Mouse (Mus musculus): ENCODE data around the gene Cttnbp2nl. TPM values are rescaled to one million over a fixed set of nuclear protein-coding genes. Genes with fewer than 3 reads are reported as not detected.

The Cttnbp2nl gene
- polyA plus RNA-seq, 1 experiment from 2014 or later, result 60.9 TPM

DNA sequence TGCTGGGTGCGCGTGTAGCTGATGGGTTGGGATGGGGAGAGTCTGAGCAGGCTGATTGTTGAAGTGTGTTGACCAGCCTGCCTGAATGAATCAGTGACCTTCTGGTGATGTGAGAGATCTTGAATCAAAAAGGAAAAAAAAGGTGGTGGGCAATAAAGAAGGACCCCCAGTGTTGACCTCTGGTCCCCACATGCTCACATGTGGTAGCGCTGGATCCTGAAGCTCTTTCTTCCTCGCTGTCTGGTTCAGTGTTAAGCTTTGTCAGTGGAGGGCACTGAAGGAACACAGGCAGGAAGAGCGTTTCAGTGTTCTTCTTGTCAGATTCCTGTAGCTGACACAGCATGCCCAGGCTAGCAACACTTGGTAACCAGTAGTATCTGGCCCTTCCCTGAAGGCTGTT is 22.9 kb upstream of the Cttnbp2nl start:
- Histone ChIP-seq H3K4me1 (0 out of 2 replicates have a peak, but pooled peaks cover 2% of the 10 kb centered on the region), H3K27me3 (replicated peaks) (no peaks in the 10 kb centered on the region), H3K9me3 (no peaks in the 10 kb centered on the region), H3K27ac (no peak overlapping the region), H3K4me3 (no peak overlapping the region), H3K9ac (no peak overlapping the region), H3K4me2 (no peak overlapping the region), H3K36me3 (replicated peaks) (no peaks in the 10 kb centered on the region)
- 94% methylated on average over 5 of the region's 5 CpGs for WGBS
- ATAC-seq (replicated peaks), result no peak

DNA sequence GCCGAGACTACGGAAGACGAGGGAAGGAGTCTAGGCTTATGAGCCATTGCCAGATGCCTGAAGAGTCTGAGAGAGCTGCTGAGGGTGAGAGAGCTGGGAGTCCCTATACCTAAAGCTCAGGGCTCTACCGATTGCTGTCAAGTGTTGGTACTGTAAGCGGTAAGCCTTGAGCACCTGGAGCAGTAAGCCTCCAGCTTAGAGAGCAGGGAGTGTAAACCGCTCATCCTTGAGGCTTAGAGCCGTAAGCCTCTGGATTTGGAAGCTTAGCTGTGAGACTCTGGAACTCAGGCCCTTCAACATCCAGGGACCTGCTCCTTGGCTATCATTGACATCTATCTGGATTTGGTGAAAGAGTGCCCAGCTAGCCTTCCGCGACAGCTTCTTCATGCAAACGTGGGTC is 19.6 kb upstream of the Cttnbp2nl start:
- H3K4me3 ChIP-seq, result no peak overlapping the region
- H3K9ac ChIP-seq, result no peak overlapping the region
- no peak overlapping the region for H3K27ac ChIP-seq
- H3K4me1 ChIP-seq, result no peaks in the 10 kb centered on the region
- H3K36me3 ChIP-seq (replicated peaks), result no peaks in the 10 kb centered on the region
- WGBS, result 90% methylated on average over 10 of the region's 10 CpGs
- H3K9me3 ChIP-seq, result no peaks in the 10 kb centered on the region
- H3K4me2 ChIP-seq, result no peak overlapping the region
- H3K27me3 ChIP-seq (replicated peaks), result no peaks in the 10 kb centered on the region
- no peak for ATAC-seq (replicated peaks)

- no peak overlapping the region for H3K9ac ChIP-seq
- H3K9me3 ChIP-seq, result no peaks in the 10 kb centered on the region
- H3K4me1 ChIP-seq, result no peaks in the 10 kb centered on the region
- no peak for ATAC-seq (replicated peaks)
- H3K27ac ChIP-seq, result no peak overlapping the region
- no peak overlapping the region for H3K4me3 ChIP-seq
- no peak overlapping the region for H3K4me2 ChIP-seq
- H3K27me3 ChIP-seq (replicated peaks), result no peaks in the 10 kb centered on the region
- no peaks in the 10 kb centered on the region for H3K36me3 ChIP-seq (replicated peaks)
- WGBS, result 94% methylated on average over 5 of the region's 5 CpGs
Observed at GRCm38 (mm10) chr3:105071251-105071650, 18.3 kb upstream of the Cttnbp2nl start.

- no peak overlapping the region for H3K9ac ChIP-seq
- H3K27ac ChIP-seq, result no peak overlapping the region
- H3K4me2 ChIP-seq, result no peak overlapping the region
- H3K27me3 ChIP-seq (replicated peaks), result no peaks in the 10 kb centered on the region
- WGBS, result 81% methylated on average over 8 of the region's 8 CpGs
- H3K9me3 ChIP-seq, result no peaks in the 10 kb centered on the region
- H3K4me3 ChIP-seq, result no peak overlapping the region
- no peaks in the 10 kb centered on the region for H3K4me1 ChIP-seq
- no peaks in the 10 kb centered on the region for H3K36me3 ChIP-seq (replicated peaks)
- no peak for ATAC-seq (replicated peaks)
Observed at GRCm38 (mm10) chr3:105070553-105070952, 17.6 kb upstream of the Cttnbp2nl start.

GRCm38 (mm10) chr3:105066544-105066943 is 13.6 kb upstream of the Cttnbp2nl start, which contains the start of gene 4930564D02Rik:
4930564D02Rik (plus strand) TSS chr3:105066844.
- Histone ChIP-seq H3K9ac (no peak within 1 kb of the TSS), H3K27me3 (replicated peaks) (no peaks in the 10 kb centered on the region), H3K36me3 (replicated peaks) (no peaks in the 10 kb centered on the region), H3K27ac (no peak within 1 kb of the TSS), H3K4me3 (no peak within 1 kb of the TSS), H3K4me2 (no peak within 1 kb of the TSS), H3K4me1 (no peaks in the 10 kb centered on the region), H3K9me3 (no peaks in the 10 kb centered on the region)
- no peak for ATAC-seq (replicated peaks)
- WGBS, result 86% methylated on average over 10 of the region's 10 CpGs

- Histone ChIP-seq H3K4me2 (no peak overlapping the region), H3K4me1 (peaks cover 7% of the 10 kb centered on the region; the same call in 1 of the 2 replicates)
- ATAC-seq (replicated peaks), result no peak
Observed at GRCm38 (mm10) chr3:105062676-105063075, 9.7 kb upstream of the Cttnbp2nl start.

GRCm38 (mm10) chr3:105061991-105062390 is 9.0 kb upstream of the Cttnbp2nl start:
- H3K9me3 ChIP-seq, result no peaks in the 10 kb centered on the region
- peaks cover 7% of the 10 kb centered on the region; the same call in 1 of the 2 replicates for H3K4me1 ChIP-seq
- no peak overlapping the region for H3K4me2 ChIP-seq
- H3K27ac ChIP-seq, result no peak overlapping the region
- no peak for ATAC-seq (replicated peaks)
- H3K4me3 ChIP-seq, result no peak overlapping the region
- peaks cover 10% of the 10 kb centered on the region; the same call in 1 of the 2 replicates for H3K27me3 ChIP-seq (replicated peaks)
- no peak overlapping the region for H3K9ac ChIP-seq
- H3K36me3 ChIP-seq (replicated peaks), result no peaks in the 10 kb centered on the region
- WGBS, result 53% methylated on average over 1 of the region's 1 CpGs

More at GRCm38 (mm10) chr3:105062676-105063075, 9.7 kb upstream of the Cttnbp2nl start:
- no peaks in the 10 kb centered on the region for H3K9me3 ChIP-seq
- no peaks in the 10 kb centered on the region for H3K36me3 ChIP-seq (replicated peaks)
- H3K4me3 ChIP-seq, result no peak overlapping the region
- H3K27me3 ChIP-seq (replicated peaks), result peaks cover 10% of the 10 kb centered on the region; the same call in 1 of the 2 replicates
- WGBS, result 86% methylated on average over 9 of the region's 9 CpGs
- no peak overlapping the region for H3K27ac ChIP-seq
- no peak overlapping the region for H3K9ac ChIP-seq

GRCm38 (mm10) chr3:105061496-105061895 is 8.6 kb upstream of the Cttnbp2nl start:
- Histone ChIP-seq H3K4me1 (peaks cover 7% of the 10 kb centered on the region; the same call in 1 of the 2 replicates), H3K4me3 (no peak overlapping the region), H3K9ac (no peak overlapping the region), H3K9me3 (no peaks in the 10 kb centered on the region), H3K27ac (no peak overlapping the region), H3K36me3 (replicated peaks) (no peaks in the 10 kb centered on the region), H3K27me3 (replicated peaks) (peaks cover 10% of the 10 kb centered on the region; the same call in 1 of the 2 replicates), H3K4me2 (no peak overlapping the region)
- WGBS, result 87% methylated on average over 3 of the region's 3 CpGs
- ATAC-seq (replicated peaks), result no peak

DNA sequence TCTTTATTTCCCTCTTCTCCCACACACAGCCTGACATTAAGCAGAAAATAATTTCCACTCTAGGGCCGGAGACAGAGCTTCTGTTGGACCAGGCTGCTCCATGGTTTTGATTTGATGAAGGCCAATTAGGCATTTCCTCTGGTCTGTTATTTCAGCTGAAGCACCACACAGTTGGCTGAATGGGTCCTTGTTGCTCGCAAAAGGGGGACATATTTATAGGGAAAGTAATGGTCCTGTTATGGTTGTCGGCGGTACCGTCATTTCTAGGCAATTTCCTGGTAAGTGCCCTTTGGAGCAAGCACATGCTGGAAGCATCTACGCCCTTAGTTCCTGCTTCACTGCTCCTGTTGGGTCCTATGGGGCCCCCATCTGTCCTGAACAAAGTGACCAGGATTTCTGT is 8.0 kb upstream of the Cttnbp2nl start:
- Histone ChIP-seq H3K27me3 (replicated peaks) (peaks cover 10% of the 10 kb centered on the region; the same call in 1 of the 2 replicates), H3K4me2 (no peak overlapping the region), H3K4me3 (no peak overlapping the region), H3K9ac (no peak overlapping the region), H3K9me3 (no peaks in the 10 kb centered on the region), H3K4me1 (peaks cover 7% of the 10 kb centered on the region; the same call in 1 of the 2 replicates), H3K36me3 (replicated peaks) (no peaks in the 10 kb centered on the region), H3K27ac (no peak overlapping the region)
- no peak for ATAC-seq (replicated peaks)
- 81% methylated on average over 6 of the region's 6 CpGs for WGBS

DNA sequence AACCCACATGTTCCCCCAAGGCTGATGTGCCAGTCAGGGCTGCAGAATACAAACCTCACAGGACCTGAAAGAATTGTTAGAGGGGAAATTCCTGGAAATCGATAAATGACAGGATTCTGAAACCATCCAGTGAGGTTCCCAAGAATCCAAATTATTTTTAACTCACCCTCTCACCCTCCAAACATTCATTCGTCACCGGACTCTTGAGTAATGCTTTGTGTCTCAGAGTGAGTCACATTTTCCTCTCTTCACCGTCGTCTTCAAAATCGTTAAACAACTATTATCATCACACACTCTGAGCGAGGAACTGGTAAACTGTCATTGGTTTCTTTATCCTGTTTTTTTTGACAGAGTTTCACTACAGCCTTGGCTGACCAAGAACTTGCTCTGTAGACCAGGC is 7.0 kb upstream of the Cttnbp2nl start:
- Histone ChIP-seq H3K36me3 (replicated peaks) (no peaks in the 10 kb centered on the region), H3K4me1 (peaks cover 7% of the 10 kb centered on the region; the same call in 1 of the 2 replicates), H3K4me2 (no peak overlapping the region), H3K27me3 (replicated peaks) (peaks cover 10% of the 10 kb centered on the region; the same call in 1 of the 2 replicates), H3K9ac (no peak overlapping the region), H3K4me3 (no peak overlapping the region), H3K27ac (no peak overlapping the region), H3K9me3 (no peaks in the 10 kb centered on the region)
- ATAC-seq (replicated peaks), result no peak
- whole genome bisulfite sequencing, result 84% methylated on average over 7 of the region's 7 CpGs

DNA sequence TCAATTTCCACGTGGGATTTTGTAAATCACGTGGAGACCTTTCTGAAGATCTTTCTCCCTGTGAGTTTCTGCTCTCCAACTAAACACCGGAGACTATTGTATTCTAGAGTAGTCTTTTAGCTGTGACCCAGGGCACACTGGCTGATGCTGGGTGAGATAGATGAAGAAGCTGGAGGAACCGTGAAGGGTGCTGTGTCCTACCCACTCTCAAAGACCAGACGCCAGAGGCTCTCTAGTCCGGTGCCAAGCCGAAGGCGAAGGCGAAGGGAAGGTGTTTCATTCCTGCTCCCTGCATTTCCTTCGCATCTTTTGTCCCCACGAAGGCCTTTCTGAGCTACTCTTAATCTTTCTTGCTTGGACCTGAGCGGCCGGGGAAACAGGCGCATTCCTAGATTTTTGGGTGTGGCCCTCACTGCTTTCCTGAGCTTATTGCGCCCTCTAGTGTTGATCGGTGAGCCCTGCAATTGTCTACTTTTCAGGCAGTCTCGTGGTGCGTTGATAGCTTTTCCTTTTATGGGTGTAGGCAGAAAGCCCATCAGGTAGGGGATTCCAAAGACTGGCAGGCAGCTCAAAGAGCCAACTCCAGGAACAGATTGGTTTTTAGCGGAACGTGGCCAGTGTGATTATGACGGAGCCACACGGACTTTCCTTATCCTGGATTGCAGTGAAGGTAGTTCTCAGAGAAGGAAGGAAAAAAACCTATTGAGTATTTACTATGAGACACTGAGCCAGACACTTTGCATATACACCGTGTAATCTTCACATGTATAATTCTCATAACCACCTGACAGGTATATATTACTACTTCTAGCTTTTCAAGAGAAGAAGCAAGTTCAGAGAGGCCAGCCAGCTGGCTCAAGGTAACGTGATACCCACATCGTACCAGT is 5.9 kb upstream of the Cttnbp2nl start:
- peak; percentile 76 for ATAC-seq (replicated peaks)
- Histone ChIP-seq H3K4me1 (peaks cover 7% of the 10 kb centered on the region; the same call in 1 of the 2 replicates), H3K27me3 (replicated peaks) (peaks cover 10% of the 10 kb centered on the region; the same call in 1 of the 2 replicates), H3K36me3 (replicated peaks) (no peaks in the 10 kb centered on the region), H3K9me3 (no peaks in the 10 kb centered on the region), H3K27ac (no peak overlapping the region), H3K4me3 (peak overlapping the region; percentile 34), H3K9ac (peak overlapping the region; percentile 23; the same call in 1 of the 2 replicates), H3K4me2 (peak overlapping the region; percentile 72)
- 15% methylated on average over 25 of the region's 25 CpGs for WGBS

DNA sequence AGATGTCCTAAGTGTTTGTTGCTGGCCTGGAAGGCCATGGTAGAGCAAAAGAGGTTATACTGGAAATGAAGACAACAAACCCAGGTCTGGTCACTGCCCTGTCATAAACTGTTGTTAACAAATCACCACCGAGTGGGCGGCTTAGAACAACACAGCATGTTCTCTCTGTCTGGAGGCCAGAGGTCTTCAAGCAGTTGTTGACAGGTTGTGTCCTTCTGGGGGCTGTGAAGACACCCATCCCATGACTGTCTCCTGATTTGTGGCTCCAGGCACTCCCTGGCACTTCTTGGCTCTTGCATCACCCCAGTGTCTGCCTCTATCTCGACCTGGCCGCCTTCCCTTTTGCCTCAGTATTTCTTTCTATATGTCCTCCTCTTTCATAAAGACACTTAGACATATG is 2.7 kb upstream of the Cttnbp2nl start:
- no peak for ATAC-seq (replicated peaks)
- H3K27me3 ChIP-seq (replicated peaks), result peaks cover 9% of the 10 kb centered on the region; the same call in 1 of the 2 replicates
- H3K4me2 ChIP-seq, result no peak overlapping the region
- no peaks in the 10 kb centered on the region for H3K9me3 ChIP-seq
- no peaks in the 10 kb centered on the region for H3K36me3 ChIP-seq (replicated peaks)
- no peak overlapping the region for H3K27ac ChIP-seq
- WGBS, result 84% methylated on average over 4 of the region's 4 CpGs
- peaks cover 20% of the 10 kb centered on the region for H3K4me1 ChIP-seq
- H3K4me3 ChIP-seq, result no peak overlapping the region
- H3K9ac ChIP-seq, result no peak overlapping the region
